Mouse (Mus musculus): ENCODE measurements around the gene Dgke. TPM values are rescaled to one million over a fixed set of nuclear protein-coding genes. Genes with fewer than 3 reads are reported as not detected.
A peak's percentile ranks its signal among the peaks of the same experiment; 100 is the strongest.

Gene Dgke
- polyA plus RNA-seq, 1 experiment = 8.2 TPM

DNA sequence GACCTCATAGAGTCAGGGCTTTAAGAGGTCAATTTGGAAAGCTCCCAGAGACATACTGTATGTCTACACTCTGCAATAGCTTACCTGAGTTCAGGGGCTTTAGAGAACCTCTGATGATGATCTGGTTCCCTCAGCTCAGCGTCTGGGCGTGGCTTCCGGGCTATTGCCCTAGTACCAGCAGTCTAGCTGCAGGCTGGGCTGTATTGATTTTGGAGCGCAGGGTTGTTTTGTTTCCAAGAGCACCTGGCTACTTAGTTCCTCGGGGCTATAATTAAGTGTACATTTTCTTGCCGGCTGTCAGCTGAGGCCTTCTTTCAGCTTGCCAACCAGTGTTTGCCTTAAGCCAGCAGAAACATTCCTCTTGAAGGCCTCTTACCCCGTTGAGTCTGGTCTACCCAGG is 57.2 kb downstream of the Dgke start:
- TF ChIP-seq POLR2A (IDR thresholded peaks at IDR 0.05; ENCODE audit: borderline replicate concordance, extremely low read depth, low read depth, low read length) (no peak), CTCF (IDR thresholded peaks at IDR 0.05; ENCODE audit: insufficient read depth, low read length) (no peak)
- H3K4me1 ChIP-seq (ENCODE audit: control insufficient read depth, insufficient read depth, low read length) = no peaks in the 10 kb centered on the region; the same call in 1 of the 2 replicates
- 62% methylated on average over 7 of the region's 7 CpGs for WGBS
- DNase-seq = no peak
- H3K4me3 ChIP-seq (replicated peaks; ENCODE audit: extremely low read depth, low read depth, low read length) = no peak overlapping the region

DNA sequence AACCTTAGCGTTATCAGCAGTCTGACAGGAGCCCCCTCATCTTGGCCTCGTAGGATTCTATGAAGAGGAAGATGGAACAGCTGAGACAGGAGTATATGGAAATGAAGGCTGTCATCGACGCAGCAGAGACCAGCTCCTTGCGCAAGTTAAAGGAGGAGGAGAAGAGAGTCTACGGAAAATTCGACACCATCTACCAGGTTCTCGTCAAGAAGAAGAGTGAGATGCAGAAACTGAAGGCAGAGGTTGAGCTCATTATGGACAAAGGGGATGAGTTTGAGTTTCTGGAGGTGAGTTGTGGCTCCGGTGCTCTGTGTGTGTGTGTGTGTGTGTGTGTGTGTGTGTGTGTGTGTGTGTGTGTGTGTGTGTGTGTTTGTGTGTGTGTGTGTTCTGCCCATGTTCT is 57.6 kb downstream of the Dgke start:
- TF ChIP-seq CTCF (IDR thresholded peaks at IDR 0.05; ENCODE audit: insufficient read depth, low read length) (no peak), POLR2A (IDR thresholded peaks at IDR 0.05; ENCODE audit: borderline replicate concordance, extremely low read depth, low read depth, low read length) (no peak)
- no peaks in the 10 kb centered on the region; the same call in 1 of the 2 replicates for H3K4me1 ChIP-seq (ENCODE audit: control insufficient read depth, insufficient read depth, low read length)
- H3K4me3 ChIP-seq (replicated peaks; ENCODE audit: extremely low read depth, low read depth, low read length) = no peak overlapping the region
- no peak for DNase-seq
- 77% methylated on average over 9 of the region's 9 CpGs for WGBS

DNA sequence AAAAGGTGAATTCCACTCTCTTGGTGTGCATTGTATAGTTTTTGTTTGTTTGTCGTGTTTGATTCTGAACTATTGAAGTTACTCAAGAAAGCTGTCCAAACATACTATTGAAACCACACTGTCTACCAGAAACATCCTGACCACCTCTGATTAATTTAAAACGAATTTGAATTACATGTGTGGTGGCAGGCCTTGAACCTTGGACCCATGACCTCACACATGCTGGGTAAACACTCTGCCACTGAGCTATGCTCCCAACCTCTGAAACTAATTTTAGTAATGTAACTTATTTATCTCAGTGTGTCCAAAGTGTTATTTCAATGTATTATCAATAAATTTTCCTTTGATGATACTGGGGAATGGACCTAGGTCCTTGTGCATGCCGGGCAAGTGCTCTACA is 59.1 kb downstream of the Dgke start:
- no peak for TF ChIP-seq CTCF (IDR thresholded peaks at IDR 0.05; ENCODE audit: insufficient read depth, low read length)
- DNase-seq = no peak
- WGBS = 79% methylated on average over 3 of the region's 3 CpGs

DNA sequence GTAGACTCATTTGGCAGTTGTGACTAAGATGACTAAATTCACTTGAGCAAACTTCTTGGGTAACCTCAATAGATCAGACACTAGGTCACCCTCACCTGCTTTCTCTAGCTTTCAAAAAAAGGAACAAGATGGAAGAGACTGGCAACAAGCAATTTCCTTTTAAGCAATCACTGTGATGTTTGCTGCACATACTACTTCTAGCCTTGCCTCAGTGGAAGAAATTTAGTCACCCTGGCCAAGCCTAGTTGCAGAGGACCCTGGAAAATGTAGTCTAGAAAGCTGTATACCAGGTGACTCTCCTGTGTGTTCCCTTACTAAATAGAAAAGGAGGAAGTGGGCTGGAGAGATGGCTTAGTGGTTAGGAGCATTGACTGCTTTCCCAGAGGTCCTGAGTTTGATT is 60.2 kb downstream of the Dgke start:
- Histone ChIP-seq H3K4me1 (ENCODE audit: control insufficient read depth, insufficient read depth, low read length) (peaks cover 11% of the 10 kb centered on the region), H3K4me3 (replicated peaks; ENCODE audit: extremely low read depth, low read depth, low read length) (no peak overlapping the region)
- TF ChIP-seq POLR2A (IDR thresholded peaks at IDR 0.05; ENCODE audit: borderline replicate concordance, extremely low read depth, low read depth, low read length) = no peak
- TF ChIP-seq CTCF (IDR thresholded peaks at IDR 0.05; ENCODE audit: insufficient read depth, low read length) = no peak
- DNase-seq = no peak

More for the DNA sequence above, 59.1 kb downstream of the Dgke start:
- Histone ChIP-seq H3K4me1 (ENCODE audit: control insufficient read depth, insufficient read depth, low read length) (peaks cover 5% of the 10 kb centered on the region), H3K4me3 (replicated peaks; ENCODE audit: extremely low read depth, low read depth, low read length) (no peak overlapping the region)

DNA sequence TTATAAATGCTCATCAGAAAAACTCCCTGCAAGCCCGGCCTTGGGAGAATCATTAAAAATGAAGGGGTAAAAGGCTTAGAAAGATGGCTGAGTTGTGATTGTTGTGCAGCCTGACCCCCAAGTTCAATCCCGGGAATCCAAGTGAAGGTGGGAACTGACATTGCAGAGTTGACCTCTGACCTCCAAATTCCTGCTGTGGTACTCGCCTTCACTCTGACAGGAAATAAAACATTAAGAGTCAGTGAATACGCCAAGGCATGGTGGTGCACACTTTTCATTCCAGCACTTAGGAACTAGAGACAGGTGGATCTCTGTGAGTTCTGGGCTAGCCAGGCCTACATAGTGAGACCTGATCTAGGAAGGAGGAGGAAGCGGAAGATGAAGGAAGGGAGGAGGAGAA is 61.2 kb downstream of the Dgke start:
- DNase-seq = no peak

DNA sequence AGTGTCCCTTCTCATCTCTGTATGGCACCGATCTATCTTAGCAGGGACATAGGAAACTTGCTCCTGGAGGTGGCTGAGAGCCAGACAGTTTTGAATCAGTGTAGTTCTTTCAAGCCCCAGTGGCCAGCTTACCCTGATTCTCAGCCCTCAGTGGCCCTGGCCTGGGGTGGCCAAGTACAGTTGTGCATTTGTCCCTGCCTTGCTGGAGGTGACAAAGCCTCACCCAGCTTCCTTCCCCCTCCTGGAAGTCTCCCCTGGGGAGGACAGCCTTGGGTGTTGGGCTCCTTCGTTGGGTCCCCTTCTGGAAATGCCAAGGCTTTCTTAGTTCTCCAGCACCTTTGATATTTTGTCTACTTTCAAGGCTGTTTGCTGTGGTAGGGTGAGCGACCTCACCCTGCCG is 62.9 kb downstream of the Dgke start:
- Histone ChIP-seq H3K4me1 (ENCODE audit: control insufficient read depth, insufficient read depth, low read length) (peaks cover 18% of the 10 kb centered on the region), H3K4me3 (replicated peaks; ENCODE audit: extremely low read depth, low read depth, low read length) (no peak overlapping the region)
- DNase-seq = no peak
- 45% methylated on average over 4 of the region's 4 CpGs for WGBS
- TF ChIP-seq POLR2A (IDR thresholded peaks at IDR 0.05; ENCODE audit: borderline replicate concordance, extremely low read depth, low read depth, low read length) (no peak), CTCF (IDR thresholded peaks at IDR 0.05; ENCODE audit: insufficient read depth, low read length) (no peak)

More for the DNA sequence above, 61.2 kb downstream of the Dgke start:
- Histone ChIP-seq H3K4me3 (replicated peaks; ENCODE audit: extremely low read depth, low read depth, low read length) (no peak overlapping the region), H3K4me1 (ENCODE audit: control insufficient read depth, insufficient read depth, low read length) (peaks cover 18% of the 10 kb centered on the region)
- WGBS = 57% methylated on average over 5 of the region's 5 CpGs
- TF ChIP-seq CTCF (IDR thresholded peaks at IDR 0.05; ENCODE audit: insufficient read depth, low read length) (no peak), POLR2A (IDR thresholded peaks at IDR 0.05; ENCODE audit: borderline replicate concordance, extremely low read depth, low read depth, low read length) (no peak)

DNA sequence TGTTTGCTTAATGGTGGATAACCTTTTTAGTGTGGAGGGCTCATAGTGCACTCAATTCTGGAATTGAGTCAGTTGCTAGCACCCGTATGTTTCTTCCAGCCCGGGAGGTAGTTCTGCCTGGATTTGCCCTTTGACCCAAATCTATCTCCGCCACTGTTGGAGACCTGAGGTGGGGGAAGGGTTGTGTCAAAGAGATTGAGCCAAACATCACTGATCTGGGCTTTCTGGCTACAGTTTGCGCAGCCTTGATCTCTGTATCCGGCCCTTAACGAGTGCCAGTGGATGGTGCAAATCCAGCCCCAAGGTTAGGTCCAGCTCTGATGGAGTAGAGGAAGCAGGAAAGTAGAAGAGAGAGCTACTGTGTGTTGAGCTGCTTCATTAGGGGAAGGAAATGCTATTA is 63.6 kb downstream of the Dgke start:
- TF ChIP-seq POLR2A (IDR thresholded peaks at IDR 0.05; ENCODE audit: borderline replicate concordance, extremely low read depth, low read depth, low read length) = no peak
- TF ChIP-seq CTCF (IDR thresholded peaks at IDR 0.05; ENCODE audit: insufficient read depth, low read length) = no peak
- WGBS = 22% methylated on average over 6 of the region's 6 CpGs
- no peak for DNase-seq
- Histone ChIP-seq H3K4me1 (ENCODE audit: control insufficient read depth, insufficient read depth, low read length) (peaks cover 18% of the 10 kb centered on the region), H3K4me3 (replicated peaks; ENCODE audit: extremely low read depth, low read depth, low read length) (no peak overlapping the region)

DNA sequence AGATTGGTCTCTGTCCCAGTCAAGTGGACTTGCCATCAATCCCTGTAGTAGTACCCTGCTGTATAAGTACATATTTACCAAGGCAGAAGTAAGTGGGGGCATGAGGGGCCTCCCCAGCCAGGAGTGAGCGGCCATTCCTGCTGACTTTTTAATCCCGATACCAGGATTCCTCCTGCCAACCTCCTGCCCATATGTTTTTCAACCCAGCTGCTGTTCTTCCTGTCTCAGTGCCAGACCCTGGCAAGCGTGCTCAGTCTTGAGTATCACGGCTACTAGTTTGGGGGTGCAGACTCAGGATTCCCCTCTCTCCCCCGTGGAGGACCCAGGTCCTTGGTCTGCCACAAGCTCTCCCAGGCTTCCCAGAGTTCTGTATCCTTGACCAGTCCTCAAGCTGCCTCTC is 64.0 kb downstream of the Dgke start:
- H3K4me1 ChIP-seq (ENCODE audit: control insufficient read depth, insufficient read depth, low read length) = peaks cover 18% of the 10 kb centered on the region

DNA sequence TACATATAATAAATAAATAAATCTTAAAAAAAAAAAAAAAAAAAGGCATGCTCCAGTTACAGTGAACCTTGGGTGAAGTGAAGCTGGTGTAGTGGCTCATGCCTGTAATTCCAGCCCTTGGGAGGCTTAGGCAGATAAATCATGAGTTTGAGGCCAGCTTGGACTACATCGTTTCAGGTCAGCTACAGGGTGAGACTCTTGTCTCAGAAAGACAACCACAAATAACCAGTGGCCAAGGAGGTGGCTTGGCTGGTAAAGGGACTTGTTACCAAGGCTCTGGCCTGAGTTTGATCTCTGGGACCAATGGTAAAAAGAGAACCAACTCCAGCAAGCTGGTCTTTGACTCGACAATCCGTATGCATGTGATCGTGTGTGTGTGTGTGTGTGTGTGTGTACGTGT is 64.6 kb downstream of the Dgke start:
- TF ChIP-seq CTCF (IDR thresholded peaks at IDR 0.05; ENCODE audit: insufficient read depth, low read length) (no peak), POLR2A (IDR thresholded peaks at IDR 0.05; ENCODE audit: borderline replicate concordance, extremely low read depth, low read depth, low read length) (no peak)
- no peak for DNase-seq
- no peak overlapping the region for H3K4me3 ChIP-seq (replicated peaks; ENCODE audit: extremely low read depth, low read depth, low read length)
- WGBS = 70% methylated on average over 5 of the region's 5 CpGs
- H3K4me1 ChIP-seq (ENCODE audit: control insufficient read depth, insufficient read depth, low read length) = peaks cover 18% of the 10 kb centered on the region

More for the DNA sequence above, 64.0 kb downstream of the Dgke start:
- H3K4me3 ChIP-seq (replicated peaks; ENCODE audit: extremely low read depth, low read depth, low read length) = no peak overlapping the region
- 25% methylated on average over 5 of the region's 5 CpGs for WGBS
- TF ChIP-seq POLR2A (IDR thresholded peaks at IDR 0.05; ENCODE audit: borderline replicate concordance, extremely low read depth, low read depth, low read length) = no peak
- TF ChIP-seq CTCF (IDR thresholded peaks at IDR 0.05; ENCODE audit: insufficient read depth, low read length) = no peak
- DNase-seq = no peak

DNA sequence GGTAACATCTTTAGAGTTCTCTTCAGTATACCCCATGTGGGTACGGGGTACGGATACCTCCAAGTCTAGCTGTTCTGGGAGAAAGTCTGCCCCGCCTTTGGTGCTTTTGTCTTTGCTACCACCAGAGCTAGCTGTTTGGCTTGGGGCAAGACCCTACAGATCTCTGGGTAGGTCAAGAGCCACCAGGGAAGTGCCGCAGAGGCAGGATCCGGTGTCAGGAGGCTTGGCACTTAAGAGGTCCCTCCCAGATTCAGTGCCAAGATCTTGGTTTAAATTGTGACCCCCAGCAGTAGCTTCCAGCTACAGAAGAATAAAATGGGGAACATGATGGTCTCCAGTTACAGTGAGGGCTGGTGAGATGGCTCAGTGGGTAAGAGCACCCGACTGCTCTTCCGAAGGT is 65.1 kb downstream of the Dgke start:
- 62% methylated on average over 7 of the region's 7 CpGs for WGBS
- no peak for TF ChIP-seq CTCF (IDR thresholded peaks at IDR 0.05; ENCODE audit: insufficient read depth, low read length)
- no peak for TF ChIP-seq POLR2A (IDR thresholded peaks at IDR 0.05; ENCODE audit: borderline replicate concordance, extremely low read depth, low read depth, low read length)

DNA sequence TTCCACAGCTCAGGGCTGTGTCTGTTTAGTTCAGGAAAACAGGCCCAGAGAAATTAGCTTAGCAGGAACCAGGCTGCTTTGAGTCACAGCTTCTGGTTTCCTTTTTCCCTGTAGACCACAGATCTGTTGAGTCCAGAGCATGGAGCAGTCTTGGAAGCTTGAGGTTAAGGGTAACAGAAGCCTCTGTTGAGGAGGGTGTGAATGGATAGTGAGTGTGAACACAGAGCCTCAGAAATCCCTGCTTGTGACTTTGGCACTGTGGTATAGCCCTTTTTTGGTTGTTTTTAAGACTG is 66.2 kb downstream of the Dgke start:
- TF ChIP-seq CTCF (IDR thresholded peaks at IDR 0.05; ENCODE audit: insufficient read depth, low read length) (no peak), POLR2A (IDR thresholded peaks at IDR 0.05; ENCODE audit: borderline replicate concordance, extremely low read depth, low read depth, low read length) (no peak)
- peaks cover 18% of the 10 kb centered on the region for H3K4me1 ChIP-seq (ENCODE audit: control insufficient read depth, insufficient read depth, low read length)
- peak overlapping the region; percentile 93 for H3K4me3 ChIP-seq (replicated peaks; ENCODE audit: extremely low read depth, low read depth, low read length)
- no peak for DNase-seq

More for the DNA sequence above, 65.1 kb downstream of the Dgke start:
- Histone ChIP-seq H3K4me3 (replicated peaks; ENCODE audit: extremely low read depth, low read depth, low read length) (peak overlapping the region; percentile 43), H3K4me1 (ENCODE audit: control insufficient read depth, insufficient read depth, low read length) (peaks cover 18% of the 10 kb centered on the region)
- no peak for DNase-seq
